Mouse (Mus musculus): ENCODE results near the gene Mafk. TPM values are rescaled to one million over a fixed set of nuclear protein-coding genes. Genes with fewer than 3 reads are reported as not detected.
A peak's percentile ranks its signal among the peaks of the same experiment; 100 is the strongest.

The Mafk gene
- polyA plus RNA-seq, 1 experiment = 15.6 TPM

GRCm38 (mm10) chr5:139811677-139812397, 20.5 kb downstream of the Mafk start:
- no peak overlapping the region for H3K27ac ChIP-seq (ENCODE audit: insufficient read depth, low read length)
- no peaks in the 10 kb centered on the region for H3K36me3 ChIP-seq (ENCODE audit: control insufficient read depth, insufficient read depth, low read length, poor library complexity, severe bottlenecking)
- no peaks in the 10 kb centered on the region for H3K9me3 ChIP-seq (replicated peaks; ENCODE audit: control insufficient read depth, insufficient read depth, low read length, poor library complexity, severe bottlenecking)
- H3K27me3 ChIP-seq (ENCODE audit: control insufficient read depth, insufficient read depth, low read length, poor library complexity, severe bottlenecking) = no peaks in the 10 kb centered on the region
- H3K4me3 ChIP-seq (ENCODE audit: low read depth, low read length) = no peak overlapping the region
- no peak overlapping the region for H3K9ac ChIP-seq (ENCODE audit: low read depth, poor library complexity, severe bottlenecking)
- TF ChIP-seq CTCF (IDR thresholded peaks at IDR 0.05; ENCODE audit: low read depth, low read length) (no peak), POLR2A (IDR thresholded peaks at IDR 0.05; ENCODE audit: insufficient read depth, low read length) (no peak), EP300 (IDR thresholded peaks at IDR 0.05; ENCODE audit: insufficient read depth, low read depth, low read length) (no peak)
- no peaks in the 10 kb centered on the region for H3K4me1 ChIP-seq (ENCODE audit: control insufficient read depth, insufficient read depth, low read length)

GRCm38 (mm10) chr5:139812398-139813125, 21.2 kb downstream of the Mafk start:
- Histone ChIP-seq H3K27ac (ENCODE audit: insufficient read depth, low read length) (no peak overlapping the region), H3K4me1 (ENCODE audit: control insufficient read depth, insufficient read depth, low read length) (no peaks in the 10 kb centered on the region), H3K27me3 (ENCODE audit: control insufficient read depth, insufficient read depth, low read length, poor library complexity, severe bottlenecking) (no peaks in the 10 kb centered on the region), H3K9ac (ENCODE audit: low read depth, poor library complexity, severe bottlenecking) (no peak overlapping the region), H3K36me3 (ENCODE audit: control insufficient read depth, insufficient read depth, low read length, poor library complexity, severe bottlenecking) (no peaks in the 10 kb centered on the region), H3K9me3 (replicated peaks; ENCODE audit: control insufficient read depth, insufficient read depth, low read length, poor library complexity, severe bottlenecking) (no peaks in the 10 kb centered on the region), H3K4me3 (ENCODE audit: low read depth, low read length) (no peak overlapping the region)
- TF ChIP-seq POLR2A (IDR thresholded peaks at IDR 0.05; ENCODE audit: insufficient read depth, low read length) (no peak), EP300 (IDR thresholded peaks at IDR 0.05; ENCODE audit: insufficient read depth, low read depth, low read length) (no peak), CTCF (IDR thresholded peaks at IDR 0.05; ENCODE audit: low read depth, low read length) (no peak)

GRCm38 (mm10) chr5:139813126-139813490, 21.8 kb downstream of the Mafk start:
- H3K9me3 ChIP-seq (replicated peaks; ENCODE audit: control insufficient read depth, insufficient read depth, low read length, poor library complexity, severe bottlenecking) = no peaks in the 10 kb centered on the region
- H3K4me3 ChIP-seq (ENCODE audit: low read depth, low read length) = no peak overlapping the region
- H3K27ac ChIP-seq (ENCODE audit: insufficient read depth, low read length) = no peak overlapping the region
- H3K27me3 ChIP-seq (ENCODE audit: control insufficient read depth, insufficient read depth, low read length, poor library complexity, severe bottlenecking) = no peaks in the 10 kb centered on the region
- TF ChIP-seq POLR2A (IDR thresholded peaks at IDR 0.05; ENCODE audit: insufficient read depth, low read length) (no peak), EP300 (IDR thresholded peaks at IDR 0.05; ENCODE audit: insufficient read depth, low read depth, low read length) (no peak), CTCF (IDR thresholded peaks at IDR 0.05; ENCODE audit: low read depth, low read length) (no peak)
- no peaks in the 10 kb centered on the region for H3K36me3 ChIP-seq (ENCODE audit: control insufficient read depth, insufficient read depth, low read length, poor library complexity, severe bottlenecking)
- no peaks in the 10 kb centered on the region for H3K4me1 ChIP-seq (ENCODE audit: control insufficient read depth, insufficient read depth, low read length)
- no peak overlapping the region for H3K9ac ChIP-seq (ENCODE audit: low read depth, poor library complexity, severe bottlenecking)

GRCm38 (mm10) chr5:139813963-139814381, 22.7 kb downstream of the Mafk start:
- H3K9ac ChIP-seq (ENCODE audit: low read depth, poor library complexity, severe bottlenecking) = 0 out of 2 replicates have a peak overlapping the region, but pooled peaks have one; percentile 1
- no peaks in the 10 kb centered on the region for H3K36me3 ChIP-seq (ENCODE audit: control insufficient read depth, insufficient read depth, low read length, poor library complexity, severe bottlenecking)
- no peak overlapping the region for H3K27ac ChIP-seq (ENCODE audit: insufficient read depth, low read length)
- H3K27me3 ChIP-seq (ENCODE audit: control insufficient read depth, insufficient read depth, low read length, poor library complexity, severe bottlenecking) = no peaks in the 10 kb centered on the region
- H3K4me3 ChIP-seq (ENCODE audit: low read depth, low read length) = peak overlapping the region; percentile 34
- H3K4me1 ChIP-seq (ENCODE audit: control insufficient read depth, insufficient read depth, low read length) = no peaks in the 10 kb centered on the region
- TF ChIP-seq POLR2A (IDR thresholded peaks at IDR 0.05; ENCODE audit: insufficient read depth, low read length) (peak; percentile 79), CTCF (IDR thresholded peaks at IDR 0.05; ENCODE audit: low read depth, low read length) (no peak), EP300 (IDR thresholded peaks at IDR 0.05; ENCODE audit: insufficient read depth, low read depth, low read length) (peak; percentile 55; the same call in 1 of the 2 replicates)
- H3K9me3 ChIP-seq (replicated peaks; ENCODE audit: control insufficient read depth, insufficient read depth, low read length, poor library complexity, severe bottlenecking) = no peaks in the 10 kb centered on the region

- H3K9ac ChIP-seq (ENCODE audit: low read depth, poor library complexity, severe bottlenecking) = no peak overlapping the region
- H3K9me3 ChIP-seq (replicated peaks; ENCODE audit: control insufficient read depth, insufficient read depth, low read length, poor library complexity, severe bottlenecking) = no peaks in the 10 kb centered on the region
- no peaks in the 10 kb centered on the region for H3K27me3 ChIP-seq (ENCODE audit: control insufficient read depth, insufficient read depth, low read length, poor library complexity, severe bottlenecking)
- TF ChIP-seq EP300 (IDR thresholded peaks at IDR 0.05; ENCODE audit: insufficient read depth, low read depth, low read length) = no peak
- TF ChIP-seq POLR2A (IDR thresholded peaks at IDR 0.05; ENCODE audit: insufficient read depth, low read length) = no peak
- no peak for TF ChIP-seq CTCF (IDR thresholded peaks at IDR 0.05; ENCODE audit: low read depth, low read length)
- H3K4me3 ChIP-seq (ENCODE audit: low read depth, low read length) = no peak overlapping the region
- no peaks in the 10 kb centered on the region for H3K36me3 ChIP-seq (ENCODE audit: control insufficient read depth, insufficient read depth, low read length, poor library complexity, severe bottlenecking)
- H3K4me1 ChIP-seq (ENCODE audit: control insufficient read depth, insufficient read depth, low read length) = no peaks in the 10 kb centered on the region
- no peak overlapping the region for H3K27ac ChIP-seq (ENCODE audit: insufficient read depth, low read length)
These were observed 24.7 kb downstream of the Mafk start for GRCm38 (mm10) chr5:139815964-139816363.

GRCm38 (mm10) chr5:139816445-139816844, 25.1 kb downstream of the Mafk start:
- no peak overlapping the region for H3K4me3 ChIP-seq (ENCODE audit: low read depth, low read length)
- H3K9me3 ChIP-seq (replicated peaks; ENCODE audit: control insufficient read depth, insufficient read depth, low read length, poor library complexity, severe bottlenecking) = no peaks in the 10 kb centered on the region
- no peaks in the 10 kb centered on the region for H3K27me3 ChIP-seq (ENCODE audit: control insufficient read depth, insufficient read depth, low read length, poor library complexity, severe bottlenecking)
- no peak overlapping the region for H3K9ac ChIP-seq (ENCODE audit: low read depth, poor library complexity, severe bottlenecking)
- TF ChIP-seq POLR2A (IDR thresholded peaks at IDR 0.05; ENCODE audit: insufficient read depth, low read length) = no peak
- TF ChIP-seq EP300 (IDR thresholded peaks at IDR 0.05; ENCODE audit: insufficient read depth, low read depth, low read length) = no peak
- H3K4me1 ChIP-seq (ENCODE audit: control insufficient read depth, insufficient read depth, low read length) = no peaks in the 10 kb centered on the region
- H3K36me3 ChIP-seq (ENCODE audit: control insufficient read depth, insufficient read depth, low read length, poor library complexity, severe bottlenecking) = no peaks in the 10 kb centered on the region
- H3K27ac ChIP-seq (ENCODE audit: insufficient read depth, low read length) = no peak overlapping the region
